Mouse (Mus musculus) thymus, adult 2 months (tissue): ENCODE results near the gene Ell.

Experiments
- CTCF ChIP-seq: fragments of 200-500 bp; IDR thresholded peaks from 2 replicates; pipeline ENCODE4 v1.5.1; 2012; ENCODE audit warnings: mild to moderate bottlenecking, control low read depth, low read length, moderate library complexity, borderline replicate concordance; ENCODE audit not compliant: control insufficient read depth, poor library complexity, insufficient read depth; ENCODE audit errors: extremely low read depth
- POLR2A ChIP-seq: fragments of 200-500 bp; IDR thresholded peaks from 2 replicates; pipeline ENCODE4 v1.6.1; 2012; ENCODE audit warnings: mild to moderate bottlenecking, low read length, control low read depth, moderate library complexity; ENCODE audit not compliant: control insufficient read depth, poor library complexity, insufficient read depth; ENCODE audit errors: extremely low read depth

DNA sequence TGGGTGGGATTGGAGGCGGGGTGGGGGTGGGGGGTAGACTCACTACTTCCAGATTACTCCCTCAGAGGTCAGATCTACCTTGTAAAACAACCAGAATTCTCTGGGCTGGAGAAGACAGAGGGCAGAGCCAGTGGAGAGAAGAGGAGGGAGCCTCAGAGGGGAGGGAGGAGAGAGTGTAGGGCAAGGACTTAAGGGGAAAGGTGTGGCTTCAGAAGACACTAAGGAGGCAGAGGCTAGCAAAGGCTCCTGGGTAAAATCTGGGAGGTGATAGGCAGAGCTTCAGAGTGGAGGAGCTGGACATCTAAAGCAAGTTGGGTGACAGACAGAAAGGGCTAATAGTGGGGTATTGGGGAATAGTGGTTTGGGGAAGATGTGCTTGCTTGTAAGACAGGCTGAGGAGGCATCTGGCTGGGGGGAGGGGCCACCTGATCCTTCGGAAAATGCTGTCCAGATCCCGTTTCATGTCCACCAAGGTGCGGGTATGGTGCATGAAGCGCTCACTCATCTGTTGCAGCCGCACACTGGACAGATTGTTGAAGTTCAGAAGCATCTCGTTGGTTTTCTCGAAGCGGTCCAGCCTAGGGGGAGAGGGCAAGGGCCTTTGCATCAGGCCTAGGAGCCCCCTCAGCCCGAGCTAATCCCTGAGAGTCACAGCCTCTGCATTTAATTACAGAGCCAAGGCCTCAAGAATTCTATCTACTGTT lies 21.2 kb upstream of the Ell start:
- TF ChIP-seq POLR2A (no peak), CTCF (no peak)
